Mouse (Mus musculus) left cerebral cortex, adult 8-10 months (tissue): ENCODE results near the gene Epha7. TPM values are rescaled to one million over a fixed set of nuclear protein-coding genes. Genes with fewer than 3 reads are reported as not detected.

Experiments
- DNase-seq, 2 experiments: peaks; one replicate each; pipeline ENCODE4 v3.0.0; 2022; ENCODE audit warnings: low spot score in 2 of 2
- total RNA-seq, 4 experiments: library from RNA; stranded (reverse); gene quantifications; 2 replicates each; pipeline ENCODE4 v1.2.4; 2022

Gene Epha7
- total RNA-seq: 10 to 100 TPM; 70.2 to 78.5 (median 76.6) TPM

DNA sequence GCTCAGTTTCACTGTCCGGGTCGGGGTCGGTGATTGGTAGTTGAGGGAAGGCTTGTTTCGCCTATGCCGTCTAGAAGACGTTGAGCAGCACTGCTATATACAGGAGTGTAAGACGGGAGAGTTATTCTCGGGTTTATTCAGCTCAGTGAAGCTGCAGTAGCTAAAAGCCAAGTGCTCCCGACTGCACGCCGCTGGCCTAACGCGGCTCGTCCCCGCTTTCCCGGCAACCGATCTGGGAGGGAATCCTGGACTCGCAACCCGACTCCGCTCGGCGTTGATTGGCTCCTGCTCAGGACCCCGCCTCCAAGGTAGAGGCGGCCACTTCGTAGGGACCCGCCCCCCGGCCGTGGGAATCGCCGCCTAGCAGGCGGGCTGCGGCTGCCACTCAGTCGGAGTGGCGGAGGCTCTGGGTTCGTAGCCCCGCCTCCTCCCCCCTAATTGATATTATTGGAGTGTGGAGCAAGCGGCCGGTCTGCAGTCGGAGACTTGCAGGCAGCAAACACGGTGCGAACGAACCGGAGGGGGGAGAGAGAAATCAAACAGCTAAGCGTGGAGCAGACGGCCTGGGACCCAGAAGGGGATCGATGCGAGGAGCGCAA, at the start of gene Epha7:
TSS of gene Epha7 (plus strand) at position 441 of the 599 bp plus-strand sequence.
- peak; percentile 83 to 96 for DNase-seq

DNA sequence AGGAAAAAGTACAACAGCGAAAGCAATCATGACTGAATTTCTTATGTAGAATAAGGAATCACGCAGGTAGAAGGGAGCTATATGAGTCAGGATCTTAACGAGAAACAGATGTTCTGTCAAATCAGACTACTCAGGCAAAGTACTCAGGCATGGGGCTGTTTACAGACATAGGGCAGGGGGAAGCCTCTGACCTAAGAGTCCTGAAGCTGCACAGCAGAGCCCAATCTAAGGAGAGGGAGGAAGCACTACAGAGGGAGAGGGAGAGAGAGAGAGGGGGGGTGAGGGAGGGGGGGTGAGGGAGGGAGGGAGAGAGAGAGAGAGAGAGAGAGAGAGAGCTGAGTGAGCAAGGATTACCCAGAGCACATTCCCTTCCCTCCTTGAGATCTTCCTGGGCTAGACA, 29.0 kb upstream of the Epha7 start:
- DNase-seq: no peak

DNA sequence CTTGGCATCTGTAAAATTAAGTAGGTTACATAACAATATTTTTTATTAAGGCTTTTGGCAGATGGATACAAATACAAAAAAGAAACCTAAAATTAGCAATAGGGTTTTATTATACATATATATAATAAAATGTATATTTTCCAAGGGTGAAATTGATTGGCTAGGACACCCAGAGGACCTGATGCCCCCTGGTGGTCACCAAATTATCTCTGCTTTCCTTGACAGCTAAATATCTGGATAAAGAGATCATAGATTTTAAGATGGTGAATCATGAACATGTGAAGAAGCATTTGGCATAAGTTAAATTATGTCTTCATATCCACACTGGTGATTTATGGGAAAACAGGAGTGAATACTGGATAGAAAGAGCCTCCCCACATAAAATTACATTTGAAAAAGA, 4.1 kb upstream of the Epha7 start:
- DNase-seq: no peak

- no peak for DNase-seq
Observed at GRCm38 (mm10) chr4:28809703-28810102, 3.2 kb upstream of the Epha7 start.

DNA sequence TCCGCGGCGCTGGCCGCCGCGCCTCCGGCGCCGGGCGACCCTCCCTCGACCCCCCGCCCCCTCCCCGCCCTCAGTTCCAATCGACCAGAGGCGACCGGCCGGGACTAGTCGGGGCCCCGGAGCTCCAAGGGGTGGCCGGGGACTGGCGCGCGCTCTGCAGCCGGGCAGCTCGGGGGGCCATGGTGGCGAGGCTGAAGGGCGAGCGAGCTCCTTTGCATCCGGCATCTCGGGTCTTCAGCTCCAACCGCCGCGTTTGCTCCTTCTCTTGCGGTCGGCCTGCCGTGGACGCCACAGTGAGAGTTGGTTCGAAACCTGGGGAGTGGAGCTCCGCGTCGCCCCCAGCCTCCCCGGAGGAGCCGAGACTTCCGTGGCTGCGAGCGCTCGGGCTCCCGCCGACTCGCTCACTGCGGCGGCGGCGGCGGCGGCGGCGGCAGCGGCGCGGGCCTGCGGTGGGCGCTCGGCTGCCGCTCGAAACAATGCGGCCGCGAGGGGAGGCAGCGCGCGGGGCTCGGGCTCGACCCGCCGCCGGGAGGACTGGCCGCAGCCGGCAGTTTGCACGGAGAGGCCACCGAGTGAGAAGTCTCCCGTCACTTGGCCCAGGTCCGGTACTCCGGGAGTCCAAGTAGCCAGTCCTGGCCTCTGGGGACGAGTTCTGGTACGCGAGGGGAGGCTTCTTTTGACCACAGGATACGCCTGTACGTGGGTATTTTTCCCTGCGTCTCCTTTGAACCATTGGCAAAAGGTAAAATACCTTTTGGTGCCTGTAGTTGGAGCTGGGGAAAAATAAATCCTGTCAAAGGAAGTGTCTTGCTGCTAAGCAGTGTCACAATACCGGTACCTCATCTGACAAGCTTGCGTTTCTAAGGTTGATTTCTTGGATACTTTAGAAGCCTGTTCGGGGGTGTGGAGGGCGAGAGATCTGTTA, 882 bp downstream of the Epha7 start:
- peak; percentile 14 to 43 for DNase-seq

GRCm38 (mm10) chr4:28814476-28814815, 1.5 kb downstream of the Epha7 start:
- no peak for DNase-seq

DNA sequence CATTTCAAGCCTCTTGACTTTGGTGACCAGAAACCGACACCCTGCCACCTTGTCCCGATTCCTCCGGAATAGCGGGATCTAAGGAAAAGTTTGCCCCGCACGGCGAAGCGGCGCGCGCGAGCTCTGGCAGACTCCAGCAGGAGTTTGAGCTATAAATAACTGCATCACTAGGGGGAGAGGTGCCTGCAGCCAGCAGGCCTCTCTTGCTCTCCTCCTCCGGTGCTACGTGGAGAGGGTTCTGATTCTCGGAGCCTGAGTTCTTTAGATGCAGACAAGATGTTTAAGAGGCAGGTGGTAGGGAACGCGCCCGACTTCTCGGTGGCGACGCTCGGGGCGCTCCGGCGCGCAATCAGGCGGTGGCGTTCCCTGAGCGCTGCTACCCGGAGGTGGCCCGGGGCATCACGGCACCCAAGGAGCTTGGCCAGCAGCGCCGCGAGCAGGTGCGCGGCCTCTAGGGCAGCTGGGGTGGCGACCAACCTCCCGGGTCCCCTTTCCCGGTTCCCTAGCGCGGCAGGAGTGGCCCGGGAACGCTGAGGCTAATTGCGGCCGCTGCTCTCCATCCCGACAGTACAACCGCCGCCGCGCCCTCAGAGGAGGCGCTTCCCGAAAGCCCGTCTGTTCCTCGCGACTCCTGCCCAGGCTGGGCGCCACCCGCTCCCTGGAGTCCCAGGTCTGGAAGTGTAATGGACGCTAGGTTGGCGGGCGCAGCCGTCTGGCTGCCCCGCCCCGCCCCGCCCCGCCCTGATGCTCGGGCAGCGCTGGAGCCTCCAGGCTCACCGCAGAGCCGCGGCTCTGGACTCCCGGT, 2.1 kb downstream of the Epha7 start:
- DNase-seq: peak; percentile 32 to 60

- no peak for DNase-seq
Observed at GRCm38 (mm10) chr4:28815621-28815920, 2.6 kb downstream of the Epha7 start.

DNA sequence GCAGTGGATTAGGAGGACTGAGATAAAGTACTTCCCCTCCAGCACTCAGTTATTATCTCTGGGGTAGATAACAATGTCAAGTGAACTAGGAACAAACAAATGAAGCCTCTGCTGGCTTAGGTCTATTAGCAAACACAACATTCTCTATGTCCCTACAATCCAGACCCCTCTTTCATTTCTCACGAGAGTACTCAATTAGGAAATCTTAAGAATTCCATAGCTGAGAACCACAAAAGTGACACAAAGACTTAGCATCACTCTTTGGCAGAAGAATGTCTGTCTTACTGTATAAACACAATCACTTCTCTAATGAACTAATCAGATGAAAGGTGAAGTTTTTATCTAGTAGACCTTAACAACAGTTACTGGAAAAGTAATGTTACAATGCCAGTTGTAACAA, 10.7 kb downstream of the Epha7 start:
- DNase-seq: no peak

DNA sequence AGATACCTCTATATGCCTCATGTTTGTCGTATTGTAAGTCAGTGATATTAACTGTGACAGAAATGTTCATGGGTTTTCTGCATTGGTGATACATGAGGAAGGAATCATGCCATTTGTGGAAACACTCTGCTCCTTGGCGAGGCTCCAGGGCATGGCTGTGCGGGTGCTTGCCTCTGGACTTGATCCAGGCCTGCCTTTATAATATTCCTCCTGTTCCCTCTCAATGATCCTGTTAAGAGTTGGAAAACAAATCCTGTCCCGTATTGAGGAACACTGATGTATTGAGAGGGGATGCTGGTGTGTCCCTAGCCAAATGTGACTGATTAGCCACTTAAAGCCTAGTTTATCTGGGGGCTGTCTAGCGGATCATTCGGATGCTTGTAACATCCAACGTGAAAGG, 11.7 kb downstream of the Epha7 start:
- no peak for DNase-seq

GRCm38 (mm10) chr4:28837669-28838068, 24.7 kb downstream of the Epha7 start:
- no peak for DNase-seq

GRCm38 (mm10) chr4:28846311-28846710, 33.4 kb downstream of the Epha7 start:
- no peak for DNase-seq

DNA sequence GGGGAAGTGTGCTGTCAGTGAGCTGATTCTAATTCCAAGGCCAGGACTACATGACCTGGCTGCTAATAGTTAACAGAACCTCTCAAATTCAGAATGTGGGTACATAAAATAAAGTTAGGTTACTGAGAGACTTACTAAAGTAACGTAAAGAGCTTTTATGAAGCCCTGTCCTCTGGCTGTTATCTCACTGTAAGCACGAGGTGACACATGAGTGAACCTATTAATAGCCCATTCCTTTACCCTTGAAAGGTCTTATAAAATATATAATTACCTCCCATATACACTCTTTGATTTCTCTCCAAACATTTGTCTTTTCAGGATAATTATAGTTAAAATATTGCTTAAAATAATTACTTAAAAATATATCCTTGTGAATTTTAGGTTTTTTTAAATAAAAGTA, 37.5 kb downstream of the Epha7 start:
- DNase-seq: no peak

DNA sequence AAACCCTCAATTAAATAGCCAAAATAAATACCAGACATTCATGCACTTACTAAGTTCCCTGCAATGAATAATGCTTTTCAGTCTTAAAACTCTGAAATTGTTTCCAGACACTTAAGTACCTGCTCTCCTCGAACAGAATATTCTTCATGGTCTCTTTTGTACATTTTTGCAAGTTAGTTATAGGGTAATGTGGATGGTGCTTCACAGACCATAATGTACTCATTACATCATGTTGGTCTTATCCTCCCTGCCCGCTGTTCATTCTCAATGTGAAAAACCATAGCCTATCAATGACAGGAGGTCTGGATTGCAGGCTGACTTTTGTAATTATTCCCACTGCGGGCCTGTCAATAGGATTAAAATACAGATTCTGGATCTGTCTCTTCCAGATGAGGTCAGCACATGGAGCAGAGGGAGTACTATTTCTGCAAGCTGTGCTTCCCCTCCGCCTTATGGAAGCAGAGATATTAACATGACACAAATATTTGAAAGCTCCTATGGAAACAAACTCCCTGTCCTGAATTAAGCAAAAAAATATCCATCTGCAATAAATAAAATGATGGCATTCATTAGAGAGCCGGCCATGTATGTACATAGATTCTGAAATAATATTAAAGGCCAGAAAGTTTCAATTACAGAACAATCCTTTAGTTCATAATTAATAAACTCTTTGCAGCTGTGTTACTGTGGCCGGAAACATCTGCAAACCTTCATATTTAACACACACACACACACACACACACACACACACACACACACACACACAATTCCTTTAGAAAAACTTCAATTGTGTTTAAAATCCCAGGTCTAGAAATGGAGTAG, 50.1 kb downstream of the Epha7 start:
- no peak for DNase-seq

DNA sequence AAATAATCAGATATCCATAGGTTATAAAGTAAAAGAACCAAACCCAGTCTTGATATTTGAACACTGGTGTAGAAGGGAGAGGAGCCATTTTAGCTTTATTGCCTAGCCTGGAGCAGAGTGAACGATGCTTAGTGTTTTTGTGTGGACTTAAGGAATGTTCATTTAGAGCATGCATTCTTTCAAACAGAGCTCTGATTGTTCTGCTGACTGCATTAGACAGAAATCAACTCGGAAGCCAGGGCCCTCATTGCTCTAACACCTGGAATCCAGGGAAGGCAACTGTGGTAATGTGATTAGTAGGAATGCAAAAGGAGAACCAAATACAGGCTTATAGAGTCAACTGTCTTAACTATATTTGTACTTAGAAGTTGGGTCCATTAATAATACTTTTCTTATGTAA, 53.5 kb downstream of the Epha7 start:
- no peak for DNase-seq

GRCm38 (mm10) chr4:28871615-28872014, 58.7 kb downstream of the Epha7 start:
- no peak for DNase-seq

- no peak for DNase-seq
Observed at GRCm38 (mm10) chr4:28881271-28882044, 68.5 kb downstream of the Epha7 start.

- no peak for DNase-seq
Observed at GRCm38 (mm10) chr4:28889630-28890029, 76.7 kb downstream of the Epha7 start.

DNA sequence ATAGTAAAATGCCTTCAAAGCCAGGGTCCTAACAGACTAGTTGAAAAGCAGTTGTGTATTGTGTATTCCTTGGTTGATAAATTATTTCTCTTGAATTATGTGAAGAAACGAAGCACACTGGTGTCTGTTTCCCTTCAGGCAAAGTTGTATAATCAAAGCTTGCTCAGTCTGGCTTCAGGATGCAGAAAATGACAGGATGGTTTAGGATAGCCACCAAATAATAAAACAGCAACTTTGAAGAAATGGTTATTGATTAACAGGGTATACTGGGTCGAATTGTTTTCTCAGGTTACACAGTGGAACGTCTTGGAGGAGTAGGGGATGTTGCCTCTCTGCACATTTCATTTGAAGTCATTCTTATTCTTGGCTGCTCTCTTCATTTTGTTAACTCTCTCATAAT, 77.2 kb downstream of the Epha7 start:
- DNase-seq: no peak

DNA sequence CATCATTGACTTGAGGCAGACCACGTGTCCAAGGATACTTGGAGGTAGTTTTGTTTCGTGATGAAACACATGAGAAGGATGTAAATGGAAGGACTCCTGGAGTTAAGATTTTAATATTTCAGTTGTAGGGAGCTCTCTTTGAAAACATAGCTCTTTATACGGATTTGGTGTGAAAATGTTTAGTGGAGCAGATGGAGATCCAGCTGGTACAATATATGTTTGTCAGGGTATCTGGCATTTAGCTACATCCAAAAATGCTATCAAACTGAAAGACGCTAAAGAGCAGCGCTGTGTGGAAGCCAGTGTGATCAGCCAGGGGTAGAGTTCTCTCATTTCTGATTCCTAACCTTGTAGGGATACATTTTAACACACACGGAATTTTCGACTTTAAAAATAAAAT, 82.5 kb downstream of the Epha7 start:
- DNase-seq: peak in 1 of 2 experiments; percentile 62

- DNase-seq: no peak
Observed at GRCm38 (mm10) chr4:28899373-28899772, 86.4 kb downstream of the Epha7 start.
